Mouse (Mus musculus) T-cell, adult 2 months (primary cell): ENCODE measurements around the gene Stk19.
"Not testable (repeated sequence)": the region's sequence is repeated elsewhere in the genome, so short reads cannot be mapped to it uniquely, and the experiment has no call there.

ENCODE experiments used
- DNase-seq: peaks from one replicate; pipeline ENCODE4 v3.0.0; 2022; ENCODE audit warnings: low spot score

The Stk19 gene

DNA sequence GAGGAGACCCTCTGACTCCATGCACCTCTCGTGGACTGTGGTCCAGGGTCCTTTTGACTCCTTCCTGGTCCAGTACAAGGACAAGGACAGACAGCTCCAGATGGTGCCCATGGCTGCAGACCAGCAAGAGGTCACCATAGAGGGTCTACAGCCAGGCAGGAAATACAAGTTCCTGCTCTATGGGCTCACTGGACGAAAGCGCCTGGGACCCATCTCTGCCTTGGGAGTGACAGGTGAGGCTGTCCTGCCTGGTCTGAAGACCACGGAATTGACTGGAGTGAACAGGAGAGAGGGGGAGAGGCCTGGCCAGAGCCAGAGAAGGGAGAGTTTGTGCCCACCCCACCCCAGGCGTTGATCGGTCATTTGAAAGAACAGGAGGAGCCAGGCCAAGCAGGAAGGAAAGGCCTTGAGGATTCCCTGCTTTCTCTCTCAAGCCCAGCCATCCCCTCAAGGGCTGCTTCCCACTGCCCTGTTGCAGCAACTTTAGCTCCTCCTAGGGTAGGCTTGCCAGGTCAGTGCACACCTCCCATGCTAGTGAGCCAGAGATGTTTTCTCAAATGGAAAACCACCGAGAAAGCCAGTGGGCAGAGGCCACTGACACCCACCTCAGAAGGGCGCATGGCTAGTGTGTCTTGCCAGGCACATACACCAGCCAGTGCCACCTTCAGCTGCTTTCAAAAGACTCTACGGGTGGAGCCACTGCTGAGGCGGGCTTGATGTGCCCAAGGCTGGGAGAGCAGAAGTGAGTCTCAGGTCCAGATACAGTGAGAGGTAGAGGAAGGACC, 39.3 kb downstream of the Stk19 start:
- DNase-seq, result not testable (repeated sequence)

- DNase-seq, result no peak
These were observed 40.2 kb downstream of the Stk19 start for GRCm38 (mm10) chr17:34796311-34797140.

- DNase-seq, result peak; percentile 5
These were observed 41.1 kb downstream of the Stk19 start for GRCm38 (mm10) chr17:34795633-34796032.

- DNase-seq, result no peak
These were observed 41.7 kb downstream of the Stk19 start for GRCm38 (mm10) chr17:34795016-34795415.

DNA sequence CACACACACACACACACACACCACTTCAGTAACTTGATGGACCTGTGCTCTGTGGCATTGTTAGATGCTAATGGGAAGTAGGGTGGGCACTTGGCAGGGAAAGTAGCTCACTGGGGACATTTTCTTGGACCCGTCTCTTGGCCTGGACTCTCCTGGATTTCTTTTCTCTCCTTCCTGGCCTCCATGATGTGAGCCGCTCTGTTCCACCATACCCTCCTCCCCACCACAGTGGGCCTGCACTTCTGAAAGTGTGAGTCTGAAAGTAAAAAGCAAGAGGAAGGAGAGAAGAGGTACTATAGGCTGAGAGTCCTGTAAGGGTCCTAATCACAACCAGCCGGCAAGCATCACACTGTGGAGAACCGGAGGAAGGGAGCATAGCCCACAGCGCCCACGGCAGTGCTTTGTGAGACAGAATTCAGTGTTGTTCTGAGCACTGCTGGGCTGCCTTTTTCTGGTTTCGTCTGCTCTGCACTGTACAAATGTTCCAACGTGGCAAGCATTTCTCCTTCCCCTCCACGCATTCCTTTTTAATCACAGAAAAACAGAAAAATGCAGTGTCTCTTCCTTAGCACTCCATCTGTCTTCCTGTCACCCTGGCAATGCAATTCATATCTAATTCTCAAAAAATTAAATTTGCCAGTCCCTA, 58.9 kb downstream of the Stk19 start:
- no peak for DNase-seq
